Mouse (Mus musculus): ENCODE data around the gene Syt2.

The Syt2 gene

GRCm38 (mm10) chr1:134741946-134742661 is 95.6 kb downstream of the Syt2 start:
- DNase-seq (ENCODE audit: low spot score in 2 of 2), result no peak

GRCm38 (mm10) chr1:134745648-134746047 is 99.2 kb downstream of the Syt2 start:
- no peak for DNase-seq (ENCODE audit: low spot score in 2 of 2)

- DNase-seq (ENCODE audit: low spot score in 2 of 2), result no peak
Measured at GRCm38 (mm10) chr1:134747236-134748174, 101.0 kb downstream of the Syt2 start.

- DNase-seq (ENCODE audit: low spot score in 2 of 2), result no peak
Measured at GRCm38 (mm10) chr1:134749889-134750288, 103.4 kb downstream of the Syt2 start.

- DNase-seq (ENCODE audit: low spot score in 2 of 2), result no peak
Measured at GRCm38 (mm10) chr1:134752447-134752846, 106.0 kb downstream of the Syt2 start.

- DNase-seq (ENCODE audit: low spot score in 2 of 2), result no peak
Measured at GRCm38 (mm10) chr1:134753751-134754630, 107.5 kb downstream of the Syt2 start.

- no peak for DNase-seq (ENCODE audit: low spot score in 2 of 2)
Measured at GRCm38 (mm10) chr1:134754818-134755217, 108.3 kb downstream of the Syt2 start.

GRCm38 (mm10) chr1:134755548-134756189 is 109.2 kb downstream of the Syt2 start:
- DNase-seq (ENCODE audit: low spot score in 2 of 2), result no peak

GRCm38 (mm10) chr1:134756190-134756873 is 109.9 kb downstream of the Syt2 start:
- DNase-seq (ENCODE audit: low spot score in 2 of 2), result no peak

GRCm38 (mm10) chr1:134757230-134757629 is 110.8 kb downstream of the Syt2 start:
- DNase-seq (ENCODE audit: low spot score in 2 of 2), result no peak

GRCm38 (mm10) chr1:134759133-134759532 is 112.7 kb downstream of the Syt2 start:
- DNase-seq (ENCODE audit: low spot score in 2 of 2), result no peak

GRCm38 (mm10) chr1:134760642-134761041 is 114.2 kb downstream of the Syt2 start:
- no peak for DNase-seq (ENCODE audit: low spot score in 2 of 2)

GRCm38 (mm10) chr1:134761534-134761933 is 115.1 kb downstream of the Syt2 start:
- no peak for DNase-seq (ENCODE audit: low spot score in 2 of 2)

- DNase-seq (ENCODE audit: low spot score in 2 of 2), result no peak
Measured at GRCm38 (mm10) chr1:134763250-134763649, 116.8 kb downstream of the Syt2 start.

- no peak for DNase-seq (ENCODE audit: low spot score in 2 of 2)
Measured at GRCm38 (mm10) chr1:134763776-134764438, 117.4 kb downstream of the Syt2 start.

GRCm38 (mm10) chr1:134764831-134765458 is 118.5 kb downstream of the Syt2 start:
- DNase-seq (ENCODE audit: low spot score in 2 of 2), result no peak

GRCm38 (mm10) chr1:134766448-134766847 is 120.0 kb downstream of the Syt2 start:
- DNase-seq (ENCODE audit: low spot score in 2 of 2), result no peak

- no peak for DNase-seq (ENCODE audit: low spot score in 2 of 2)
Measured at GRCm38 (mm10) chr1:134770312-134770711, 123.8 kb downstream of the Syt2 start.

GRCm38 (mm10) chr1:134771353-134771752 is 124.9 kb downstream of the Syt2 start:
- no peak for DNase-seq (ENCODE audit: low spot score in 2 of 2)

GRCm38 (mm10) chr1:134771999-134772398 is 125.5 kb downstream of the Syt2 start:
- DNase-seq (ENCODE audit: low spot score in 2 of 2), result no peak

Data from right cerebral cortex, postnatal 36 days (tissue).